Mouse (Mus musculus): ENCODE data around the gene Hnrnph3. TPM values are rescaled to one million over a fixed set of nuclear protein-coding genes. Genes with fewer than 3 reads are reported as not detected.

Gene Hnrnph3
- polyA plus RNA-seq, 1 experiment = 177 TPM

GRCm38 (mm10) chr10:63013476-63013875 is 10.5 kb downstream of the Hnrnph3 start:
- TF ChIP-seq CTCF (IDR thresholded peaks at IDR 0.05; ENCODE audit: borderline replicate concordance, extremely low read depth, insufficient read depth, insufficient read length) = no peak
- TF ChIP-seq POLR2A (IDR thresholded peaks at IDR 0.05; ENCODE audit: borderline replicate concordance, extremely low read depth, insufficient read depth, insufficient read length, poor library complexity, severe bottlenecking) = no peak
- DNase-seq (ENCODE audit: low read depth) = no peak

DNA sequence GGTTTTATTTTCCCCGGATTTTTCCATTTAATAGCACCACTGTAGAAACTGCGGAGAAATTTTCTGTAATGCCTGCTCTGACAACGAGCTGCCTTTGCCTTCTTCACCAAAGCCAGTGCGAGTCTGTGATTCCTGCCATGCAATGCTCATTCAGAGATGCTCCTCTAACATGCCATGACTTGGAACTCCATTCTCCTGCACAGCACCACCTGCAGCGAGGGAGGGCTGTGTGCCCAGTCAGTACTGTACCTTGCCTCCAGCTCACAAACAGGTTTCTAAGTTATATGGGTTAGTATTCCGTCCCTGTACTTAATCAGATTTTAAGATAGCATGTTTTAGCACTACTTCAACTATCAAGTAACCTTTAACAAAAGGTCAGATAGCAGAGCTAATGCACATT is 12.5 kb downstream of the Hnrnph3 start:
- DNase-seq (ENCODE audit: low read depth) = no peak
- no peak for TF ChIP-seq CTCF (IDR thresholded peaks at IDR 0.05; ENCODE audit: borderline replicate concordance, extremely low read depth, insufficient read depth, insufficient read length)
- TF ChIP-seq POLR2A (IDR thresholded peaks at IDR 0.05; ENCODE audit: borderline replicate concordance, extremely low read depth, insufficient read depth, insufficient read length, poor library complexity, severe bottlenecking) = no peak

- TF ChIP-seq CTCF (IDR thresholded peaks at IDR 0.05; ENCODE audit: borderline replicate concordance, extremely low read depth, insufficient read depth, insufficient read length) (no peak), POLR2A (IDR thresholded peaks at IDR 0.05; ENCODE audit: borderline replicate concordance, extremely low read depth, insufficient read depth, insufficient read length, poor library complexity, severe bottlenecking) (no peak)
- DNase-seq (ENCODE audit: low read depth) = no peak
These were observed 13.7 kb downstream of the Hnrnph3 start for GRCm38 (mm10) chr10:63010268-63010667.

GRCm38 (mm10) chr10:63008193-63008592 is 15.8 kb downstream of the Hnrnph3 start:
- no peak for DNase-seq (ENCODE audit: low read depth)
- TF ChIP-seq POLR2A (IDR thresholded peaks at IDR 0.05; ENCODE audit: borderline replicate concordance, extremely low read depth, insufficient read depth, insufficient read length, poor library complexity, severe bottlenecking) (no peak), CTCF (IDR thresholded peaks at IDR 0.05; ENCODE audit: borderline replicate concordance, extremely low read depth, insufficient read depth, insufficient read length) (no peak)

- DNase-seq (ENCODE audit: low read depth) = no peak
- no peak for TF ChIP-seq POLR2A (IDR thresholded peaks at IDR 0.05; ENCODE audit: borderline replicate concordance, extremely low read depth, insufficient read depth, insufficient read length, poor library complexity, severe bottlenecking)
- TF ChIP-seq CTCF (IDR thresholded peaks at IDR 0.05; ENCODE audit: borderline replicate concordance, extremely low read depth, insufficient read depth, insufficient read length) = no peak
These were observed 19.5 kb downstream of the Hnrnph3 start for GRCm38 (mm10) chr10:63004556-63004955.

GRCm38 (mm10) chr10:63003252-63003651 is 20.8 kb downstream of the Hnrnph3 start:
- DNase-seq (ENCODE audit: low read depth) = no peak
- TF ChIP-seq POLR2A (IDR thresholded peaks at IDR 0.05; ENCODE audit: borderline replicate concordance, extremely low read depth, insufficient read depth, insufficient read length, poor library complexity, severe bottlenecking) = no peak
- no peak for TF ChIP-seq CTCF (IDR thresholded peaks at IDR 0.05; ENCODE audit: borderline replicate concordance, extremely low read depth, insufficient read depth, insufficient read length)

GRCm38 (mm10) chr10:63000584-63000983 is 23.4 kb downstream of the Hnrnph3 start:
- no peak for DNase-seq (ENCODE audit: low read depth)
- TF ChIP-seq CTCF (IDR thresholded peaks at IDR 0.05; ENCODE audit: borderline replicate concordance, extremely low read depth, insufficient read depth, insufficient read length) (no peak), POLR2A (IDR thresholded peaks at IDR 0.05; ENCODE audit: borderline replicate concordance, extremely low read depth, insufficient read depth, insufficient read length, poor library complexity, severe bottlenecking) (no peak)

GRCm38 (mm10) chr10:62993991-62994390 is 30.0 kb downstream of the Hnrnph3 start:
- no peak for TF ChIP-seq POLR2A (IDR thresholded peaks at IDR 0.05; ENCODE audit: borderline replicate concordance, extremely low read depth, insufficient read depth, insufficient read length, poor library complexity, severe bottlenecking)
- no peak for TF ChIP-seq CTCF (IDR thresholded peaks at IDR 0.05; ENCODE audit: borderline replicate concordance, extremely low read depth, insufficient read depth, insufficient read length)

DNA sequence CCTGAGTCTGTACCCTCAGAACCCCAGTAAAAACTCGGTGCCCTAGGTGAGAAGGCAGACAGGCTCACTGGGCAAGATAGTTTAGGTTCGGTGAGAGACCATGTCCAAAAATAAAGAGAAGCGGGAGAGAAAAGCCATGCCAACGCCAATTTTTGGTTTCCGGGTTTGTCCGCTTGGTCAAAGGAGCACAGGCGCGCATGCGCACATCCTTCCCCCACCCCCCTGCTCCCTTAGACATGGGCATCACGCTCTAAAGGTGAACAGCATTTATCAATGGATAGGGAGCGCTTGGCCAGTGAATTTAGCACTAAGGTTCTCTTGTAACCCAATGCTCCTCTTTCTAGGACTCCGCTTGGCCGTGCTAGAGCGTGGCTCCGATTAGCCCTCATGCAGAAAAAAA is 33.4 kb downstream of the Hnrnph3 start:
- TF ChIP-seq CTCF (IDR thresholded peaks at IDR 0.05; ENCODE audit: borderline replicate concordance, extremely low read depth, insufficient read depth, insufficient read length) = no peak
- no peak for TF ChIP-seq POLR2A (IDR thresholded peaks at IDR 0.05; ENCODE audit: borderline replicate concordance, extremely low read depth, insufficient read depth, insufficient read length, poor library complexity, severe bottlenecking)
- no peak for DNase-seq (ENCODE audit: low read depth)

More at GRCm38 (mm10) chr10:62993991-62994390, 30.0 kb downstream of the Hnrnph3 start:
- no peak for DNase-seq (ENCODE audit: low read depth)

- DNase-seq (ENCODE audit: low read depth) = peak; percentile 54
- TF ChIP-seq POLR2A (IDR thresholded peaks at IDR 0.05; ENCODE audit: borderline replicate concordance, extremely low read depth, insufficient read depth, insufficient read length, poor library complexity, severe bottlenecking) (no peak), CTCF (IDR thresholded peaks at IDR 0.05; ENCODE audit: borderline replicate concordance, extremely low read depth, insufficient read depth, insufficient read length) (peak; percentile 68)
These were observed 36.7 kb downstream of the Hnrnph3 start for GRCm38 (mm10) chr10:62987341-62987740.

GRCm38 (mm10) chr10:62984495-62984894 is 39.5 kb downstream of the Hnrnph3 start:
- no peak for TF ChIP-seq POLR2A (IDR thresholded peaks at IDR 0.05; ENCODE audit: borderline replicate concordance, extremely low read depth, insufficient read depth, insufficient read length, poor library complexity, severe bottlenecking)
- TF ChIP-seq CTCF (IDR thresholded peaks at IDR 0.05; ENCODE audit: borderline replicate concordance, extremely low read depth, insufficient read depth, insufficient read length) = no peak

DNA sequence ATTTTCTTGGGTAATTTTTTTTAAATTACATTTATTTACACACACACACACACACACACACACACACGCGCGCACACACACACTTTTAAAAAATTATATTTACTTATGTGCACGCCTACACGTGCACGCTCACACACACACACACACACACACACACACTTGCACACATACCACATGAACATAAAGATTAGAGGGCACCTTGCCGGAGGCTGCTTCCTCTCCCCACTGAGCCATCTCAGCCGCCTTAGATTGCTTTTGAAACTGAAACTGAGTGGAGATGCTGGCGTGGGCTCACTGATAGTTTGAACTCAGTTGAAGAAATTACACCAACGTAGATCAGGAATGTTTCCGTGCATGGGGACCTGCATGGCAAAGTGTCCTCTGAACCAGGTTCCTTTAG is 39.9 kb downstream of the Hnrnph3 start:
- no peak for DNase-seq (ENCODE audit: low read depth)
- TF ChIP-seq CTCF (IDR thresholded peaks at IDR 0.05; ENCODE audit: borderline replicate concordance, extremely low read depth, insufficient read depth, insufficient read length) = no peak
- TF ChIP-seq POLR2A (IDR thresholded peaks at IDR 0.05; ENCODE audit: borderline replicate concordance, extremely low read depth, insufficient read depth, insufficient read length, poor library complexity, severe bottlenecking) = no peak

More at GRCm38 (mm10) chr10:62984495-62984894, 39.5 kb downstream of the Hnrnph3 start:
- no peak for DNase-seq (ENCODE audit: low read depth)

All from brain, embryonic 14.5 days (tissue).